Comparison of ENCODE assay signal across 16 mouse cellular contexts in genomic region chr2:11365815-11366214, GRCm38 (mm10).
"Had no signal": no experiment of that assay in that cellular context is flagged by ENCODE, and none has a peak within 500 bp of the region (broad histone marks: within the 10 kb centered on the region; RNA-seq: fewer than 3 reads in every experiment).

No protein-coding gene starts in this region.

- H3K4me1 ChIP-seq: limb, embryonic 12.5 days; liver, embryonic 13.5 days; midbrain, embryonic 15.5 days had no signal

- H3K9me3 ChIP-seq: limb, embryonic 12.5 days; liver, embryonic 13.5 days; megakaryocyte, embryonic 14.5 days; midbrain, embryonic 15.5 days; neural tube, embryonic 13.5 days had no signal

- ATAC-seq: liver, postnatal 0 days; midbrain, embryonic 15.5 days had no signal

- H3K4me3 ChIP-seq: layer of hippocampus, adult 2 months; limb, embryonic 12.5 days; liver, embryonic 13.5 days; megakaryocyte, embryonic 14.5 days; midbrain, embryonic 15.5 days; neural tube, embryonic 13.5 days had no signal

- H3K36me3 ChIP-seq: limb, embryonic 12.5 days; liver, embryonic 13.5 days; midbrain, embryonic 15.5 days; neural tube, embryonic 13.5 days had no signal

- H3K27me3 ChIP-seq: limb, embryonic 12.5 days; liver, embryonic 13.5 days; megakaryocyte, embryonic 14.5 days; midbrain, embryonic 15.5 days; neural tube, embryonic 13.5 days had no signal

- DNase-seq: kidney, adult 18-20 months; kidney, postnatal 10 days; kidney, postnatal 4 days; liver; liver, embryonic 13.5 days; liver, postnatal 0 days; right cerebral cortex, postnatal 25 days; thymus, adult 18-20 months; thymus, postnatal 14 days had no signal

- H3K4me2 ChIP-seq: limb, embryonic 12.5 days; liver, embryonic 13.5 days; midbrain, embryonic 11.5 days; midbrain, embryonic 15.5 days; neural tube, embryonic 13.5 days had no signal

- H3K9ac ChIP-seq: limb, embryonic 12.5 days; liver, embryonic 13.5 days; liver, postnatal 0 days; midbrain, embryonic 15.5 days; neural tube, embryonic 13.5 days had no signal

- H3K27ac ChIP-seq: layer of hippocampus, adult 2 months; limb, embryonic 12.5 days; liver, embryonic 13.5 days; macrophage; midbrain, embryonic 15.5 days; neural tube, embryonic 13.5 days had no signal
